Mouse (Mus musculus) T-helper 2 cell (primary cell): ENCODE data around the gene Rft1.

Experiments used
- in situ Hi-C: fragments of 300-600 bp; cut with MboI, MseI; formaldehyde crosslinking; loops from one replicate; pipeline ENCODE4 v1.15.1; 2025; ENCODE audit warnings: high pct_unique_total_duplicates

Gene Rft1

GRCm38 (mm10) chr14:30629839-30630238, 24.3 kb upstream of the Rft1 start:
- in situ Hi-C loops = loop anchor here (5.0 kb wide), 1 partner anchor 82 kb away; the partner anchor contains the start of gene Sfmbt1

GRCm38 (mm10) chr14:30630811-30631576, 23.2 kb upstream of the Rft1 start:
- in situ Hi-C loops = no loop called here

- in situ Hi-C loops = no loop called here
Observed at GRCm38 (mm10) chr14:30631834-30632233, 22.3 kb upstream of the Rft1 start.

- in situ Hi-C loops = no loop called here
Observed at GRCm38 (mm10) chr14:30633708-30634107, 20.5 kb upstream of the Rft1 start.

GRCm38 (mm10) chr14:30634418-30634817, 19.7 kb upstream of the Rft1 start:
- in situ Hi-C loops = no loop called here

- in situ Hi-C loops = no loop called here
Observed at GRCm38 (mm10) chr14:30635219-30635910, 18.8 kb upstream of the Rft1 start.

GRCm38 (mm10) chr14:30636499-30636898, 17.7 kb upstream of the Rft1 start:
- in situ Hi-C loops = no loop called here

- in situ Hi-C loops = no loop called here
Observed at GRCm38 (mm10) chr14:30637087-30637486, 17.1 kb upstream of the Rft1 start.

GRCm38 (mm10) chr14:30638009-30638408, 16.2 kb upstream of the Rft1 start:
- in situ Hi-C loops = no loop called here

- in situ Hi-C loops = no loop called here
Observed at GRCm38 (mm10) chr14:30638686-30639085, 15.5 kb upstream of the Rft1 start.

- in situ Hi-C loops = no loop called here
Observed at GRCm38 (mm10) chr14:30641748-30642147, 12.4 kb upstream of the Rft1 start.

- in situ Hi-C loops = no loop called here
Observed at GRCm38 (mm10) chr14:30644026-30644425, 10.1 kb upstream of the Rft1 start.

- in situ Hi-C loops = no loop called here
Observed at GRCm38 (mm10) chr14:30645066-30645465, 9.1 kb upstream of the Rft1 start.

- in situ Hi-C loops = no loop called here
Observed at GRCm38 (mm10) chr14:30646486-30646885, 7.7 kb upstream of the Rft1 start.

GRCm38 (mm10) chr14:30648478-30648877, 5.7 kb upstream of the Rft1 start:
- in situ Hi-C loops = no loop called here

- in situ Hi-C loops = no loop called here
Observed at GRCm38 (mm10) chr14:30649745-30650144, 4.4 kb upstream of the Rft1 start.

GRCm38 (mm10) chr14:30650969-30651368, 3.2 kb upstream of the Rft1 start:
- in situ Hi-C loops = no loop called here

GRCm38 (mm10) chr14:30654691-30655228, 600 bp downstream of the Rft1 start:
- in situ Hi-C loops = no loop called here

GRCm38 (mm10) chr14:30655531-30655930, 1.4 kb downstream of the Rft1 start:
- in situ Hi-C loops = no loop called here

GRCm38 (mm10) chr14:30666061-30666460, 11.9 kb downstream of the Rft1 start:
- in situ Hi-C loops = no loop called here

- in situ Hi-C loops = no loop called here
Observed at GRCm38 (mm10) chr14:30666604-30667003, 12.4 kb downstream of the Rft1 start.

GRCm38 (mm10) chr14:30670161-30670560, 16.0 kb downstream of the Rft1 start:
- in situ Hi-C loops = loop anchor here (5.0 kb wide), 1 partner anchor 78 kb away; no protein-coding TSS in a partner anchor
